Mouse (Mus musculus) hindbrain, embryonic 16.5 days (tissue): ENCODE data around the gene Parvb. TPM values are rescaled to one million over a fixed set of nuclear protein-coding genes. Genes with fewer than 3 reads are reported as not detected.

Experiments
- ATAC-seq: fragments of 200-750 bp; cut with Nextera tagmentation; 2 replicates; pipeline ENCODE4 v1.8.0; 2017; ENCODE audit warnings: moderate TSS enrichment, moderate library complexity
- H3K27ac ChIP-seq: fragments of 300-500 bp; sonication (generic); 2 replicates; pipeline ENCODE4 v1.5.1; 2014; ENCODE audit warnings: low read depth, mild to moderate bottlenecking, control low read depth, low read length, moderate library complexity
- H3K27me3 ChIP-seq: fragments of 300-500 bp; sonication (generic); replicated peaks from 2 replicates; pipeline ENCODE4 v1.6.1; 2014; ENCODE audit warnings: low read length; ENCODE audit not compliant: control insufficient read depth, insufficient read depth
- H3K36me3 ChIP-seq: fragments of 300-500 bp; sonication (generic); 2 replicates; pipeline ENCODE4 v1.6.1; 2014; ENCODE audit warnings: mild to moderate bottlenecking, low read length, moderate library complexity, mixed read lengths; ENCODE audit not compliant: control insufficient read depth, insufficient read depth
- H3K4me1 ChIP-seq: fragments of 300-500 bp; sonication (generic); 2 replicates; pipeline ENCODE4 v1.6.1; 2014; ENCODE audit warnings: low read depth, low read length; ENCODE audit not compliant: control insufficient read depth, insufficient read depth
- H3K4me2 ChIP-seq: fragments of 300-500 bp; sonication (generic); 2 replicates; pipeline ENCODE4 v1.6.1; 2014; ENCODE audit warnings: mild to moderate bottlenecking, low read length, control low read depth, moderate library complexity
- H3K4me3 ChIP-seq: fragments of 300-500 bp; sonication (generic); 2 replicates; pipeline ENCODE4 v1.5.1; 2014; ENCODE audit warnings: mild to moderate bottlenecking, low read length, control low read depth, moderate library complexity
- H3K9ac ChIP-seq: fragments of 300-500 bp; sonication (generic); 2 replicates; pipeline ENCODE4 v1.6.1; 2014; ENCODE audit warnings: low read depth, mild to moderate bottlenecking, control low read depth, low read length, moderate library complexity
- H3K9me3 ChIP-seq: fragments of 300-500 bp; sonication (generic); 2 replicates; pipeline ENCODE4 v1.6.1; 2014; ENCODE audit warnings: mild to moderate bottlenecking, low read length, moderate library complexity; ENCODE audit not compliant: control insufficient read depth
- WGBS: fragments of 180-500 bp; shearing (Covaris S2); extraction: QIAGEN DNeasy Blood & Tissue Kit; methylation state at CpG from one replicate; pipeline ENCODE4 v1.1.7; 2014; 5-methylcytosine and 5-hydroxymethylcytosine counted together
- polyA plus RNA-seq: library from polyadenylated mRNA; unstranded; fragments of >200 nt; fragmentation: Nextera tagmentation; extraction: Ambion mirVana; gene quantifications from 2 replicates; pipeline ENCODE4 v1.2.1, GENCODE M21; 2015

Gene Parvb
- polyA plus RNA-seq, 1 experiment from 2014 or later: 4.8 TPM

DNA sequence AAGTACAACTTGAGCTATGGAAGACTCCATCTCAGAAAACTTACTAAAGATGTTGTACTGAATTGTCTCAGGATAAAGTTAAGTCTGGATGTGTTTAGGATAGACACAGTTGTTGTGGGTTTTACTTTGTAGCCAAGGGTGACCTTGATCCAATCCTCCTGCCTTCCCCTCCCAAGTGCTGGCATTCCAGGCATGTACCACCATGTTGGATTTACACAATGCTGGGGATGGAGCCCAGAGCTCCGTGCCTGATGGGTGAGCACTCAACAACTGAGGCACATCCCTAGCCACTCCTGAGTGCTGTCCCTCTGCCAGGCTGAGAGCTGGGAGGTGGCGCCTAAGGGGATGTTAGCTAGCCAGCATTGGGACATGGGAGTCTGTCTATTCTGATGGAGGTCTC, 16.6 kb upstream of the Parvb start:
- H3K4me3 ChIP-seq: no peak overlapping the region
- 83% methylated on average over 2 of the region's 2 CpGs for WGBS
- no peaks in the 10 kb centered on the region for H3K27me3 ChIP-seq
- no peak overlapping the region for H3K27ac ChIP-seq
- H3K9me3 ChIP-seq: no peaks in the 10 kb centered on the region
- H3K4me2 ChIP-seq: no peak overlapping the region
- no peak for ATAC-seq
- H3K36me3 ChIP-seq: peaks cover 7% of the 10 kb centered on the region; the same call in 1 of the 2 replicates
- H3K4me1 ChIP-seq: peaks cover 11% of the 10 kb centered on the region
- H3K9ac ChIP-seq: no peak overlapping the region

DNA sequence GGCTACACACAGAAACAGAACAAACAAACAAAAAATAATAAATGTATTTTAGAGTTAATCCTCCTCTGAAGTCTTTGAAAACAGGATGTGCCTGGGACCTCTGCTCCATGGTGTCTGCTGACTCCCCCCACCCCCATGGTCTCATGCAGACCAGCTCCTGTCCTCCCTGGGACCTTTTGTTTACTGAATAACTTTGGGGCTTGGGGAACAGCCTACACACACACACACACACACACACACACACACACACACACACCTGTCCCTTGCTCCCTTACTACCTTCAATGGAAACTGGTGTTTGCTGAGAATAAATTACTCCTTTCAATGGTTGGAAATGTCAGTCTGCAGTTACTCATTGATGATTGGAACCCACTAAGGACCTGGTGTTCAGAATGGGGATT, 15.8 kb upstream of the Parvb start:
- Histone ChIP-seq H3K36me3 (peaks cover 5% of the 10 kb centered on the region; the same call in 1 of the 2 replicates), H3K4me1 (peaks cover 11% of the 10 kb centered on the region), H3K27ac (no peak overlapping the region), H3K4me2 (no peak overlapping the region), H3K9ac (no peak overlapping the region), H3K9me3 (no peaks in the 10 kb centered on the region), H3K27me3 (no peaks in the 10 kb centered on the region), H3K4me3 (no peak overlapping the region)
- ATAC-seq: no peak

DNA sequence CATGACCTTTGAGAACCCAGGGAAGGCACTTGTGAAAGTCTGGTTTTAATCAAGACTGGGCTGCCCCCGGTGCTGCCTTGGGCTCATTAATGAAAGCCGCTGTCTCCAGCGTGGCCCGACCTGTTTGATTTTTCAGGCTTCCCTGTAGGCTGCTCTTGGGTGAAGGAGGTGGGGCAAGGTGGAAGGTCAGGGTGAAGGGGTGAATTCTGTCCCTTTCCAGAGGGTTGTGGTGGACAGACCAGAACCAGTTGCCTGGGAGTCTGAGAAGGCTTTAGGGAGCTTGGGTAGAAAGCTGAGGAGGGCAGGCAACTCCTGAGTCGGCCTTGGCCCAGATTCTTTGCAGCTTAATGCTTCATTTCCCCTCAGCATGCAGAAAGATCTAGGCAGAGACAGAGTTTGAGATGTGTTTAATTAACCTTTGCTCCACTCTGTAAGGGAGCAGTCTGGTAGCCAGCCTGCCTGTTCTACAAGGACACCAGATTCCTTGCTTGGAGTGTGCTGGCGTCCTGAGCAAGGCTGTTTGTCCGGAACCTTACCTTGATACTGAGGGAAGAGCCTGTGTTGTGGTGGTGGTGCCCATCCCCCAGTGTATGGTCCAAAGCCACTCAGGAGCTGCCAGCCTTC, 15.3 kb upstream of the Parvb start:
- Histone ChIP-seq H3K27ac (no peak overlapping the region), H3K4me2 (no peak overlapping the region), H3K9ac (no peak overlapping the region), H3K36me3 (peaks cover 4% of the 10 kb centered on the region; the same call in 1 of the 2 replicates), H3K4me3 (no peak overlapping the region), H3K4me1 (peaks cover 11% of the 10 kb centered on the region), H3K9me3 (no peaks in the 10 kb centered on the region), H3K27me3 (no peaks in the 10 kb centered on the region)
- ATAC-seq: no peak
- WGBS: 41% methylated on average over 7 of the region's 7 CpGs

DNA sequence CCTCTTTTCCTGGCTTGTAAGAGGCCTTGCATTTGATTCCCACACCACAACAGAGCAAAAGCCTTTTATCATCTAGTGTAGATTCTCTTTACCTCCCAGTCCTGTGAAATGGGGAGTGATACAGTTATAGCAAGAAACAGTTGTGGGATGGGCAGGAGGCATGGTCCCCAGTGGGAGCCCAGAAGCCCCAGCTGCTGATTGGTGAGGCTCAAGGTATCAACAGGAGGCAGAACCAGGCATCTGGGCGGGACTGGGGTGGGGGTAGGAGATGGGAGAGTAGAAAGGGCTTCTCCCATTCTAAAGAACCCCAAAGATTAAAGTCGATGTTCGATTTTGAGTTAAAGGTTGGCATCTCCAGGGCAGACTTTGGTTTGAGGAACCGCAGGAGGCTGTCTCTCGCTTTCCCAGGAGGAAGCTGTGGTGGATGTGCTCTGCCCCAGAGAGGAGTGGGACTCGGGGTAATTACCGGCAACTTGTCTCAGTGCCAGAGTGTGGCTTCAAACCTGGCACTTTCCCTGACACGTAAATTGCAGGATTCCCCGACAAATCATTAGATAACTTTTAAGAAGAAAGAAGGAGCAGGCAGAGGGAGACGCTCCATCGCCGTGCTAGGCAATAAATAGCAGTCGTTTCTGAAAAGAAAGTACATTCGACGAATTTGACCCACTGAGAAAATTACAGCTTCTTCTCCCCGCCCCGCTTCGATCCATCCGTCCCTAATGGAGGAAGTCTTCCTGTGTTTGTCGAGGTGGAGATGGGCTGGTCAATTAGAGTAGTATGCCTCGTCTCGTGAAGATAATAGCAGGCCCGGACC, 13.7 kb upstream of the Parvb start:
- H3K9ac ChIP-seq: no peak overlapping the region
- no peak for ATAC-seq
- WGBS: 36% methylated on average over 23 of the region's 23 CpGs
- no peaks in the 10 kb centered on the region for H3K9me3 ChIP-seq
- H3K4me1 ChIP-seq: peaks cover 8% of the 10 kb centered on the region
- no peak overlapping the region for H3K27ac ChIP-seq
- H3K36me3 ChIP-seq: no peaks in the 10 kb centered on the region
- H3K27me3 ChIP-seq: no peaks in the 10 kb centered on the region
- no peak overlapping the region for H3K4me2 ChIP-seq
- no peak overlapping the region for H3K4me3 ChIP-seq

DNA sequence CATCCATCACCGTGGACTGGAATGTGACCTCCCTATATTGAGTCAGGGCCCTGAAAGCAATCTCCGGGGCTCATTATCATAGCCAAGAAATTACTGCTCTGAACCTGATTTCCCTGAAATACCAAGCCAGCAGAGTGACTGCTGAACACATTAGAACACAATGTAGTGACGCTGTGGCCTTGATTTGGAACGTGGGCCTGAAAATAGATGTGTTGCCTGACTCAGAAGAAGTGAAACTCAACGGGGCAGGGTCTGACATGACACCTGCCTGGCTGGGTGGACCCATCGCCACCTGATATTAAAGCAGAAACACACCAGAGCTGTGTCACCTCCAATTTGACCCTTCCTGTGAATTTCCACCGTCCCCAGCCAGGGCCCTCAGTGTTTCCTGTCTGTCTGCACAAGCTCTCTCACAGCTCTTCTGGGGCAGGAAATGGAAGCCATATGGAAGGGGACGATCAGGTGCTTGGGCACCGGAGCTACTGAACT, 13.0 kb upstream of the Parvb start:
- Histone ChIP-seq H3K4me3 (no peak overlapping the region), H3K9ac (no peak overlapping the region), H3K27me3 (no peaks in the 10 kb centered on the region), H3K27ac (0 out of 2 replicates have a peak overlapping the region, but pooled peaks have one; percentile 19), H3K4me1 (peaks cover 12% of the 10 kb centered on the region), H3K9me3 (no peaks in the 10 kb centered on the region), H3K4me2 (no peak overlapping the region), H3K36me3 (no peaks in the 10 kb centered on the region)
- 32% methylated on average over 9 of the region's 9 CpGs for WGBS
- ATAC-seq: no peak

DNA sequence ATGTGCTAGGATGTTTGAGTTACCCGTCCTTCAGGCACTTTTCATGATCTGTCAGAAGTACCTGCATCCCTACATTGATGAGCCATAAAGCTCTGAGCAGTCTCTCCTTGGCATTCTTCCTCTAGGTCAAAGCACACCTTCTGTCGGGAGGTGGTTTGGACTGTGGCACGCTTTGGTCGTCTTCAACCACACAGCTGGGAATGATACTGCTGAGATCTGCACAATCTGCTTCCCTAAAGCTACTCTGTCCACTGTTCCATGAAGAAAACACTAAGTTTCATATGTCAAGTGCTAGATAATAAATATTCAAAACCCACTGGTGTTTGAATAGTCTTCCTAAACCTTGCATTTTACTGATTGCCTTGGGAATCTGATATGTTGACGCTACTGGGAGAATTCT, 10.3 kb upstream of the Parvb start:
- Histone ChIP-seq H3K4me2 (no peak overlapping the region), H3K4me3 (no peak overlapping the region), H3K27ac (no peak overlapping the region), H3K9ac (no peak overlapping the region), H3K4me1 (peaks cover 12% of the 10 kb centered on the region), H3K27me3 (no peaks in the 10 kb centered on the region), H3K9me3 (no peaks in the 10 kb centered on the region), H3K36me3 (no peaks in the 10 kb centered on the region)
- WGBS: 83% methylated on average over 5 of the region's 5 CpGs
- ATAC-seq: no peak

DNA sequence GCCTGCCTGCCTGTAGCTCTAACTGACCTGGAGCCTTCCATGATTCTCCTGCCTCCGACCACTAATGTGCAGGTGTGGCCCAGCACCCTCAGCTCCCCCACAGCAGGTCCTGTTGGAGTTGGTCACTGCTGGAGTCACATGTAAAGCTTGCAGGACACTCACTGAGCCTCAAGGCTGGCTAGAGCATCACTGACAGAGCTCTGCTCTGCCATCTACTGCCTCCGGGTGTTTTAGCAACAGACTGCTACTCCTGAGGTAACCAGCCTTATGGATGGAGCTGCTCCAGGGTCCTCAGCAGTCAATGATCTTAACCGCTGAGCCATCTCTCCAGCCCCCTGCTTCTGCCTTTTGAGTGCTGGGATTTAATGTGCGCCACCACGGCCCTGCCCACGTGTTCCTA, 8.4 kb upstream of the Parvb start:
- Histone ChIP-seq H3K27me3 (no peaks in the 10 kb centered on the region), H3K4me2 (no peak overlapping the region), H3K9me3 (no peaks in the 10 kb centered on the region), H3K9ac (no peak overlapping the region), H3K27ac (no peak overlapping the region), H3K4me3 (no peak overlapping the region), H3K4me1 (peaks cover 15% of the 10 kb centered on the region), H3K36me3 (no peaks in the 10 kb centered on the region)
- WGBS: 31% methylated on average over 6 of the region's 6 CpGs
- ATAC-seq: peak; percentile 34

DNA sequence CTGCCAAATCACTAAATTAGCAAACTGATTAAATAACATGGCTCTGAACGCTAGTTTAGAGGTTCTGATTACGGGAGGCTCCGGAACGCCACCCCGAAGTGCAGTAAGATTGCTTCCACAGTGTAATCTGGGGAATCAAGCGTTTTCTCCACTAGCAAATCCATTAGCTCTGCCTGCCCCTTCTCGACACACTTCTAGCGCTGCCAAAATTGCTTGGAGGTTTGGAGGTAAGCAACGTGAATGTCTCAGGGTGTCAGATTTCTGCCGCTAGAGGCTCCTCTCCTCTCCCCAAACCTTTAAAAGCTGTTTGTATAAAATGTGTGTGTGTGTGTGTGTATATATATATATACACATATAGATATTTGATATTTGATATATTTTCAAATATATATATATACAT, 7.1 kb upstream of the Parvb start:
- WGBS: 38% methylated on average over 10 of the region's 10 CpGs
- Histone ChIP-seq H3K4me3 (no peak overlapping the region), H3K27ac (no peak overlapping the region), H3K4me2 (no peak overlapping the region), H3K36me3 (no peaks in the 10 kb centered on the region), H3K4me1 (peaks cover 15% of the 10 kb centered on the region), H3K9me3 (no peaks in the 10 kb centered on the region), H3K27me3 (no peaks in the 10 kb centered on the region), H3K9ac (no peak overlapping the region)
- no peak for ATAC-seq

DNA sequence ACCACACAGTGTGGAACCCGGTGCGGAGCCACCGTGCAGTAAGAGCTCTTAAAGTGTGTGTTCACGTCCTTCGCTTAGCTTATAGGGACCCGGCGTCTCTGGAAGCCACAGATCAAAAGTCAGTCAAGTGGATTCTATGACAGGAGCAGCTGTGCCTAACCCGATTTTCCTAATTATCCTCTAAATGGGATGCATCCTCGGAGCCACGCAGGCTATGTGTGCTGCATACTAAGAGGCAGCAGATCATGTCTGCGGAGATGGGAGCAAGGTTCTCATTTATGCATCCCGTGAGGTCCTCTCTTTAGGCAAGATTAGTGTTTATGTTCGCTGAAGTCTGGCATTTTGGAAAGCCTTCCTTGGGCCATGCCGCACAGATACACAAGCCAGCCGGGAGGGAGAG, 4.9 kb upstream of the Parvb start:
- peak overlapping the region; percentile 16 for H3K4me2 ChIP-seq
- peak; percentile 46; the same call in 1 of the 2 replicates for ATAC-seq
- H3K4me3 ChIP-seq: no peak overlapping the region

More for the DNA sequence above, 4.9 kb upstream of the Parvb start:
- Histone ChIP-seq H3K27ac (peak overlapping the region; percentile 57), H3K27me3 (no peaks in the 10 kb centered on the region), H3K9me3 (no peaks in the 10 kb centered on the region), H3K9ac (no peak overlapping the region), H3K4me1 (peaks cover 30% of the 10 kb centered on the region), H3K36me3 (no peaks in the 10 kb centered on the region)
- 32% methylated on average over 15 of the region's 15 CpGs for WGBS
